Mouse (Mus musculus) urinary bladder, adult 2 months (tissue): ENCODE data around the gene Plcg2. TPM values are rescaled to one million over a fixed set of nuclear protein-coding genes. Genes with fewer than 3 reads are reported as not detected.

Source experiments
- DNase-seq: peaks from one replicate; pipeline ENCODE4 v3.0.0; 2022; ENCODE audit warnings: low spot score
- polyA plus RNA-seq: library from polyadenylated mRNA; depleted of rRNA; stranded (reverse); fragments of >200 nt; gene quantifications from 2 replicates; pipeline ENCODE4 v1.2.3, GENCODE M21; 2012

Plcg2 gene
- polyA plus RNA-seq, 1 experiment = 7.2 TPM

DNA sequence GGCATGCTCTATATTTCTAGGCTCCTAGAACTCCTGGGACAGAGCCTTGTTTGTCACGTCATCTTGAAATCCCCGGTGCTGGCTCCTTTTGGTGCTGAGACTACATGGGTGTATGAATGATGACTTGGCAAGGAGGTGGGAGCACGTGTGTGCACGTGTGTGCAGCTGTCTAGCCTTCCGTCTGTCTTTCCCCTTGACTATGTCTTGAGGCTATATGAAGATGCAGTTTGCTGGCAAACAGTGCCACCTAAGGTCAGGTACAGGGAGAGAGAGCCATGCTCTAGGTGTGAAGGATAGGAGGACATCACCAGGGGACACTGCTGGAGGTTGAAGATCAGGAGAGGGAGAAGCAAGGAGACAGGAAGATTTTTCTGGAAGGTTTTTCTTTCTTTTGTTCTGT is 49.9 kb downstream of the Plcg2 start:
- no peak for DNase-seq

DNA sequence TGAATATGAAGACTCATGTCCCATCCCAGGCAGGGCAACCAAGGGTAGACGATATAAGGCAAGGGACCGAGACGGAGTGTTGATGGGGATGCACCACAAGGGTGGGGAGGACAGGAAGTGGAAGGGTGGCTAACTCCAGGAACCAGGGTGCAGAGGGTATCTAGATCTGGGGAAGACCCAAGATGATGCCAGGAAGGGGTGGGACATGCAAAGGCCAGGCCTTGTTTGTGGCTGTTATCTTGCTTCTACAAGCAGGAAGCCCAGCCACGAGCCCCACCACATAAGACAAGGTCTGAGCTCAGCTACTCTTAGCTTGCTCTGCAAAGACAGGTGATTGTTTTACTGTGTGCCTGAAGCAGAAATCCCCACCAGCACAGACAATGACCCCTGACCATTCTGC is 50.4 kb downstream of the Plcg2 start:
- DNase-seq = no peak

DNA sequence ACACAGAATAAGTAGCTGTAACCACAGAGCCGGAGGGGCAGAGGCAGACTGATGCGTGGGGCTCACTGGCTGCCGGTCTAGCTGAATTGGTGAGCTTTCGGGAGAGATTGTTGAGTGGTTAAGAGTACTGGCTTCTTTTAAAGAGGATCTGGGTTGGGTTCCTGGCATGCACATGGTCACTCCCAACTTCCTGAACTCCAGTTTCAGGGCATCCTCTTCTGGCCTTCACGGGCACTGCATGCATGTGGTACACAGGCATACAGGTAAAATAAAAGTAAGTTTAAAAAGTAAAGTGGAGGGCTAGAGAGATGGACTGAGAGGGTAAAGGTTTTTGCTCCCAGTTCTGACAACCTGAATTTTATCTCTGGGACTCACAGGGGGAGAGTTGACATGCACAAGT is 52.4 kb downstream of the Plcg2 start:
- DNase-seq = no peak

DNA sequence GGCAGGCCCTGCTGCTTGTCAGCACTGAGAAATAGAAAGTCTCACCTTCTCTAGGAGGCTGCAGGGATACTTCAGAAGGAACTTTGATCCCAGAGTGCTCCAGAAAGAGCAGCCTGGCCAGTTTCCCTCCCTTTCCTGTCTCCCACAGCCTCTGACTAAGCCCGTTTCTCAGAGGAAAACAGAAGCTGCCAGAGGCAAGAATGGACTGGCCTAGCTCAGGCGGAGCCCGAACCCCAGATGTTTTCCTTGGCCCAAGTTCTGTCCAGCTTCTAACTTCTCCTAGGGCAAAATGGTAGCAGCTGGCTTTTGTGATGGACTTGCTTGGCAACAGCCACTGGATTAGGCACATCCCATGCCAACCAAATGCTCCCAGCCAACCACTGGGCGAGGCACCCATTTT is 62.9 kb downstream of the Plcg2 start:
- no peak for DNase-seq

DNA sequence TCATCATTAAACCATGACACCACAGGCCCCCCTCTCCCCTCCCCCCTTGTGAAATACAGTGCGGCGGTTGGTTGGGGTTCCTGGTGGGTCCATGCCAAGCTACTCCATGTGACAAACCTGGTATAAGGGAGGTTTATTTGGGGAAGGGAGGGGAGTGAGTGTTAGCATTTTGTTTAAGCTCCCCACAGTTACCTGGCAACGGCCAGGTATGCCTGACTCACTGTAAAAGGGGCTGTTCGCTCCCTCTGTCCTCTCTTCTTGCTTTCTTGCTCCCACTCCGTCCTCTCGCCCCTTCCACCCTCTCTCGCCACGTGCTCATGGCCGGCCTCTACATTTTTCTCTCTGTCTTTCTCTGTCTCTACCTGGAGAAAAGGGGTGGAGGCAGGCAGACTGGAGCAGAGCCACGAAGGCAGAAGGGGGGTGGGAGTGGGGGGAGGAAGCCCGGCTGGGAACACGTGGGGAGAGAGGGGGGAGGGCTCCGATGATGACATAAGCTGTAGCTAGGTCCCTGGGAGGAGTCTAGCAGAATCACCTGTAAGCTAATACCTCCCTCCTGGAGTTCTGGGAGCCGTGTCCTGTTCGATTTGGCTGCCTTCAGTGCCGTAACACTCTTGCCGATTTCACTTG is 63.8 kb downstream of the Plcg2 start:
- DNase-seq = no peak

DNA sequence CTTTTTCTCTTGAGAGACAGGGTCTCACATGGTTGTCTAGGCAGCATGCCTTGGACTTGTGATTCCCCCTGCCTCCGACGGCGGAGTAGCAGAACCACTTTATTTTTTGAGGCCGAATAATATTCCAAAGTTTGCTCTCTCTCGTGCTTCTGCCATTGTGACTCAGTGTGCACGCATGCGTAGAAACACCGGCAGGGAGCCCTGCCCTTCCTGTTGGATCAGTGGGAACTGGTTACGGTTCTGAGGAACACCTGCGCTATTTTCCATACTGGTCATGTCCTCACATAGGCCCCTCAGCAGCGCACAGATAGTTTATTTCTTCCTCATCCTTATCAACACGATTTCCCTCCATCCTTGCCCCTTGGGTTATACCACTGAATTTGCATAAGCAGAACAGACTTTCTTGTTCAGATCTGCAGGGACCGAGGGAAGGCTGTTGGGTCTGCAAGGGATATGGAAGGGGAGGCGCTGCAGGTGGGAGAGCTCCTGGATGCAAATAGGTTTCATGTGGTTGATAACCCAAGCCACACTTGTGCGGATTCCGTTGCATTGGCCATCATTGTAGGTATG is 64.4 kb downstream of the Plcg2 start:
- no peak for DNase-seq

DNA sequence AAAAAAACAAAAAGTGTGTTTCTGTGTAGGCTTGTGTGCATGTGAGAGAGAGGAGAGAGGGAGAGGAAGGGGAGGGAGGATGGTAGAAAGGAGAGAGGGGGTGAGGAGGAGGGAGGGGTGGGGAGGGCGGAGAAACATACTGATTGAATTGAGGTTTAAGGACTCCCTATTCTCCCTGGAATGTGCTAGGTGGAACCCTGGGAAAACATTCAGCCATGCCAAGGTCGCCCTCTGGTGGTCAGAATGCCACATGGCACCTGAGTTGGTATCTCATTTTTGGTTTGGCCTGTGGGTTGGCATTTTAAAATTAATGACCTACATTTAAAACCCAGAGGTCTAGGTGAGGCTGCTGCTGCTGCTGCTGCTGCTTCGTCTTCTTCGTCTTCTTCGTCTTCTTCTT is 71.3 kb downstream of the Plcg2 start:
- peak; percentile 33 for DNase-seq

DNA sequence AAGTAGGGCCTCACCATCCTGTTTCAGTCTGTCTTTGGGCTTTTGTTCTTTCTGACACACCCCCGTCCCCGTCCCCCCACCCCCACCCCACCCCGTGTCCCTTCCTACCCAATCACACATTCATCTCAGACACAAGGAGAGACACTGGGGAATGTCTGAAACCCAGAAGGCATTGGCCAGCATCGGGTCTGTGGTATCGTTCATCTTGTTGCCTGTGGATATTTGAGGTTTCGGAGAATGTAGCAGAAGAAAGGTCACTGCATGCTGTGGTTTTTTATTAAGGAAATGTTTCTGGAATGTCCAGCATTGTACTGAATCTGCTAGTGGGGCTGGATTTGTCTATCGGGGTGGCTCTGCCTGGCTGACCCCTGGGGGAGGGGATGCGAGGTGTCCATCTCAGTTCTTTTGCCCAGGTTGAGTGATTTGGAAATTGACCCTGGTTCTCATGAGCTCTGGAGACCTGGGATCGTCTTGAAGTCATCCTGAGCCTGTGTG is 78.2 kb downstream of the Plcg2 start:
- DNase-seq = no peak

DNA sequence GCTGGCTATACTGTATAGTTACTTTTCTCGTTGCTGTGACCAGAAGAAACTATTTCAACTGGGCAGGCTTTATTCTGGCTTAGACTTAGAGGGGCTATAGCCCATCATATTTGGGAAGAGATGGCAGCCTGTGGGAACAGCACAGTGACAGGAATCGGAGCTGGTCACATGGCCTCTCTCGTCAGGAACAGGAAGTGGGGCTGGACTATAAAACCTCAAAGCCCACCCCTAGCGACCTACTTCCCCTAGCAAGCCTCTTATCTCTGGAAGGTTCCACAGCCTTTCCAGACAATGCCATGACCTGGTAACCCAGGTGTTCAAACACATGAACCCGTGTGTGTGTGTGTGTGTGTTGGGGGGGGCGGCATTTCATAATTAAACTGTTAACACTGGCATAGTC is 79.0 kb downstream of the Plcg2 start:
- DNase-seq = no peak

DNA sequence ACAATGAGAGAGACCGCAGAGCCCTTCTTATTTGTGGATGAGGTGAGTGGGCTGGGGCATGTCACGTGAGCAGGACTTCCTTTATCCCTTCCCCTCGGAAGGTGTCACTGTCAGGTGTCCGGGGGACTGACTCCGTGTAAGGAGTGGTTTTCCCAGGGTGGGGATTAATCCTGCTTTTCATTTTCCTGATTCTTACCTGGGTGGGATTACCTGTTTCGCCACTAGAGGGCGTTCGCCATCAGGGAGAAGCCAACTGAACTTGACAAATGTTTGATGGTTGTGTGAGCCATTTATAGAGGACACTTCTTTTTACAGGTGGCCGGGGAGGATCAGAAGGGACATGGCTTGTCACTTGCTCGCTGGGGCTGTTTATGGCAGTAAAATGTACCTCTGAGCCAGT is 79.8 kb downstream of the Plcg2 start:
- no peak for DNase-seq

DNA sequence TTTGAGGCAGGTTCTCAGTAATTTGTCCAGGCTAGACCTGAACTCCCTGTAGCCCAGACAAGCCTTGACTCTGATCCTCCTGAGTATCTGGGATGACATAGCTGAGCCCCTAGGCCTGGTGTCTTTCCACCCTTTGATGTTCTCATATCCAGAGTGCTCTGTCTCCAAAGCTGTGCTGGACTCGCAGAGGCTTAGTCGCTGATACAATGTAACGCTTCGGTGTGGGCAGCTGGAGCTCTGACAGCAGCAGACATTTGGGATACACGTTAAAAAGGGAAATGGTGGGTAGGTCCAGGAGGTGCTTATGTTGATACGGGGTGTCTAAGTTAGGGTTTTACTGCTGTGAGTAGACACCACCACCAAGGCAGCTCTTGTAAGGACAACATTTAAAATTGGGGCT is 80.8 kb downstream of the Plcg2 start:
- no peak for DNase-seq

DNA sequence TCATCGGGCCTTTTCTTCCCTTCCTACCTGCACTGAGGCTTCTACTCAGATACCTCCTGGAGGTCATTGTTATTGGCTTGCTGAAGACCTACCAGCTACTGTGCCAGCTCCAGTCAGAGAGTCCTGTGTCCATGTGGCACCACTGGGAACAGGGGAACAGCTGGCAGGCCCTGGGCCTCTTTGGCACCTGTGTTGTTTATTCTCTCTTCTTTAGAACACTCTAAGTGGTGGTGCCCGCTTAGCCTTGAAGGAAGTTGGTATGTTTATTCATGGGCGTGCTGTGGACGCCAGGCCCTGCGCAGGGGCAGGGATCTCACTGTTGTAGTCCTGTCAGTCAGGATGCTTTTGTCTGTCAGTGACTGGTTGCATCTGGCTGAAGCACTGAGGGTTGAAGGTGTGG is 95.8 kb downstream of the Plcg2 start:
- DNase-seq = no peak

DNA sequence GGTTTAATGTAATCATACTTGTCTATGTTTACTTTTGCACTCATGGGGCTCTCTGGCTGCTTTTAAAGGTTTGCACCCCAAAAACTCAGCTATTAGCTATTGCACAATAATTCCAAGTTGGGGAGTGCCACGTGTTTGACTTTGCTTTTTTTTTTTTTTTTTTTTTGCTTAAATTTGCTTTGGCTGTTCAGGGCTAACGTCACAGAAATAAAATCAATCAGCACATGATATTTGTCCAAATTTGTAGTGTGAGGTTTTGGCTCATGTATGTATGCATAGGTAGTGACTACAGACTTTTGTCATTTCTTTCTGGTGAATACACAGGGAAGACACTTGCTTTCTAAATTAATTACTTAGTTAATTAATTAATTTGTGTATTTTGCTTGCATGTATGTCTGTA is 96.9 kb downstream of the Plcg2 start:
- DNase-seq = no peak

DNA sequence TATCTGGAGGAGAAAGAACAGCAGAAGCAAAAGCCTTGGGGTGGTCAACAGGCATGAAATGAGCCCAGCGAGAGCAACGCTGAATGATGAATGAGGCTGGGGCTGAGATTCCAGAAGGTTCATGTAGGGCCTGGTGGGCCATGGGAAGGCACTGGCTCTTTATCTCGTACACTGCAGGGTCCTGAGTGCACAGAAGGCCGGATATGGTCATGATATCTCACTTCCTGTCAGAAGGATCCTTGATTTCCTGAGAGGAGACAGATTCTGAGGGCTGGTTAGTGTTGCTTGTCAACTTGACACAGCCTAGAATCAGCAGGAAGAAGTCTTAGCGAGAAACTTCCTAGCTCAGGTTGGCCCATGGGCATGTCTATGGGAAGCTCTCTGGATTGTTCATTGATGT is 98.7 kb downstream of the Plcg2 start:
- DNase-seq = no peak

DNA sequence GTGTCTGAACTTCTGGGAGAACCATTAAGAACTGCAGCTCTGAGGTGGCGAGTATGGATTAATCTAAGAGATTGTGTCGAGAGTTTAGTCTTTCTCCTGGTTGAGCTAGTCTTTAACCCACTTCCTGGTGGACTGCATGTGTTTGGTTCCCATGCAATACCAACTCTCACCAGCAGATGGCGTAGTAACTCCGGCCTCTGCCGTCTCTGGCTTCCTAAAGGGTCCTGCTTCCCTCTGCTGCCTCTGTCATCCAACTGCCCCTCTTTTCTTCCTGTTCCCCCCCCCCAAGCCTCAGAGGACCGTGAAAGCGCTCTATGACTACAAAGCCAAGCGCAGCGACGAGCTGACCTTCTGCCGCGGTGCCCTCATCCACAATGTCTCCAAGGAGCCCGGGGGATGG is 102.7 kb downstream of the Plcg2 start:
- DNase-seq = no peak

DNA sequence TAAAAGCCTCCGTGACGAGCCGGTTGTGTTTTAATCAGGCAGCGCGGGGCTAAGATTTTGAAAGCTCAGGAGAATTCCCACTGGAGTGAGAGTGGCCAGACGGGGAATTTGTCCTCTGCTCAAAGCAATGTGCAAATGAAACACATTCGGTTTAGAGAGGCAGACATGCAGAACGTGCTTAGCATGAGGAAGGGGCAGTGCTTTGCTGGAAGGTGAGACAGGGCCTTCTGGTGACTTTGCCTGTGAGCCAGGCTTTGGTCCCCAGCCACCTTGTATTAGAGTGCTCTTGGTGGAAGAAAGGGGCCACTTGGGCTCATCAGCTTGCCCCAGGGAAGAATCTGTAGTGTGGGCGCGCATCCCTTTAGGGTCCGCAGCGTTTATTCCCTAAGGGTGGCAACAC is 106.0 kb downstream of the Plcg2 start:
- no peak for DNase-seq

DNA sequence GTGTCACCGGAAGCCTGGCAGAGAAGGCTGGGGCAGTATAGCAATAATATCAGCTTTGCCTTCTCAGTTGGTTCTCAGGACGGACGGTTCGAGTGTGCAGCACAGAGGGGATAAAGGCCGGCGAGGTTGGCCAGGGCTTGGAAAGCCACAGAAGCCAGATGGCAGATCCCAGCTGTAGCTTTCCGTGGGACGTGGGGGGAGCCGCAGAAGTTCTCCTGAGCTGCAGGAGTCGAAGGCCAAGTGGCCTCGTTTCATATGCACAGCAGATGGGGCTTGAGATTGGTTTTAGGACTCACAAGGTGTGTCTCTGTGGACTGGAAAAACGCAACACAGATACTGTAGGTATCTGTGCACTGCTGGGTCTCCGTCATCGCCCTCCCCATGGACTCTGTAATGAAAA is 106.6 kb downstream of the Plcg2 start:
- no peak for DNase-seq

DNA sequence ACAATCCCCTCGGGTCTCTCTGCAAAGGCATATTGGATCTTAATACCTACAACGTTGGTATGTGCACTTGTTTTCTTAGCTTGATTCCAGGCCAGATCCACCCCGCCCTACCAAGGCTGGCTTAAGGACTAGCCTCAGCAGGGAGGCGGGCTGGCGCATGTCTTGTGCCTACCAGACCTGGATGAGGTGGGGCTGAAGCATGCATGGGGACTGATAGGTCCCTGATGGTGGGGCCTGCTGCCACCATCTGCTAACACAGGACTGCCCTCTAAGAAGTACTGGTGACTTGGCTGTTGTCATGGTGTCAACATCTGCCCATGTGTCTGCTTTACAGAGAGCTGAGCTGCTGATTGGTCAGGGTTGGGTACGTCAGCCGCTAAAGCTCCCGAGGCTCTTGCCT is 107.1 kb downstream of the Plcg2 start:
- no peak for DNase-seq

DNA sequence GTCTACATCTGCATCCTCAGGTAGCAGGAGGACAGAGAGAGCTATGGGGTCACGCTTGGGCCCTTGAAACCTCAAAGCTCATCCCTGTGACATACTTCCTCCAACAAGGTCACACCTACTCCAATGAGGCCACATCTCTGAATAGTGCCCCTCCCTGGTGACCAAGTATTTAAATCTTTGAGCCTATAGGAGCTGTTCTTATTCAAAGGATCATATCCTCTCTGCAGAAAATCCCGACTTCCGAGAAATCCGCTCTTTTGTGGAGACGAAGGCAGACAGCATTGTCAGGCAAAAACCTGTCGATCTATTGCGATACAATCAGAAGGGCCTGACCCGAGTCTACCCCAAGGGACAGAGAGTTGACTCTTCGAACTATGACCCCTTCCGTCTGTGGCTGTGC is 112.4 kb downstream of the Plcg2 start:
- DNase-seq = no peak

DNA sequence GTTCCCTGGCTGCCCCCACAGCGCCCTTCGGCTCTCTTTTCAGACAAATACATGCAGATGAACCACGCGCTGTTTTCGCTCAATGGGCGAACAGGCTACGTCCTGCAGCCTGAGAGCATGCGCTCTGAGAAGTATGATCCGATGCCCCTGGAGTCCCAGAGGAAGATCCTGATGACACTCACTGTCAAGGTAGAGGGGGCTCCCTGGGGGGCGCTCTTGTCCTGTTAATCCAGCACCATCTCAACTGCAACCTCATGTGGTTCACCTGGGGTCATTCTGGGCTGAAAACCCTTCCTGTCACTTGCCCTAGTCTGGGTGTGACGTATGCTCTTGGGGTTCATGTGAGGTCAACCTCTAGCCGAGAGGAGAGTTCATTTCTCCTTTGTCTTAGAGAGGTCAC is 114.8 kb downstream of the Plcg2 start:
- DNase-seq = no peak

DNA sequence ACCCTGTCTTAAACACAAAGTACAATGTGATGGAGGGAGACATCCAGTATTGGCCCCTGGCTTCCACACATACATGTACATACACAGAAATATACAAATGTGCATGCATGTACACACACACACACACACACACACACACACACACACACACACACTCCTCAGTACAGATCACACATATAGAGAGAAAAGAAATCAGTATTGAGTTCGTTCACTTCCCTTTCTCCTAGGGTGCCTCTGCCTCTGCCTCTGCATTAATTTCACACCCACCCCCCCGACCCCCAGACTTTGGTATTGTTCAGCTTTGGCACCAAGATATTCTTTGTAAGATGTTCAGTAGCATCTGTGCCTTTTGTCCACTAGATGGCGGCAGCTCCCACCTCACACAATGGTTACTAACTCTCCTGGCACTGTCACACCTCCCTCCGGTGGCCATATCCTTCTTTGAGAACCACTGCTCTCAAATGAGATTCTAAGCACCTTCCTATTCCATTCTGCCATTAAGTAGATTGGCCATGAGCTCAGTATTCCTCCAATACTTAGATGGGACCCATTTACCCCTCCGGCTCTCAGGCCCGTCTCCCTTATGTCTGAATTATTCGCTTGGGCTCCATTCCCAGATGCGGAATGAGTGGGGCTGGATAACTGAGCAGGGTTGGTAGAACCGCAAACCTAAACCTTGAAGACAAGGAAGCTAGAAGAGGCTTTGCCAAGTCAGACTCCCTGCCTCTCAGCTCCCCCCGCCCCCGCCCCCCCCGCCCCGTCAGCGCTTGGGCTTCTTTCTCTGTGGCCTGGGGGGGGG is 128.1 kb downstream of the Plcg2 start:
- no peak for DNase-seq

DNA sequence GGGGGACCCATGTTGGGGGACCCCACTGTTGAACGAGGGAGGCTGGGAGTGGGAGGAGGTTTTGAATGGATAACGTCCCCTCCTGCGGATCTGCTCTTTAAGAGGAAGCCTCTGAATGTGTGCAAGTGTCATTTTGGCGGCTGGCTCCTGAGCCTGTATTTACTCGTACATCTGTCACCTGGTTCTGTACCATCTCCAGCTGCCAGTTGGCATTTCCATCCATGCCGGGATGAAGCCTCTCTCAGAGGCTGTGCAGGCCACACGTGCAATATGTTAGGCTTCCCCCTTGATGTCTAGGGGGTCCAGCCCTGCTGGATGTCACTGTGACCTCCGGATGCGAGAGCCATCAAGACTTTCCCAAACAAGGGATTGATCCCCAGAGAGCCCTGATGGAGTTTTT is 129.0 kb downstream of the Plcg2 start:
- no peak for DNase-seq

DNA sequence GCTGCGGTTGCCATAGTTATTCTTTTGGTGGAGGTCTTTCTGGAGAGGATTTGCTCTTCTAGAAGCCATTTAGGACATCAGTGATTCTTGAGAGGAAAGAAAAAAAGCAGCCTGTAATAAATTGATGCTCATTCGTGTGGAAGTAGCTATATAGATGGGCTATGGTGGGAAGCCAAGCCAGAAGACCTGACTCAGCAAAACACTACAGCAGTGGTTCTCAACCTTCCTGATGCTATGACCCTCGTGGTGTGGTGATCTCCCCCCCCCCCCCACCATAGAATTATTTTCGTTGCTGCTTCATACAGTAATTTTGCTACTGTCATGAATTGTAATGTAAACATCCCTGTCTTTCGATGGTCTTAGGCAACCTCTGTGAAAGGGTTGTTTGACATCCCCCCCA is 134.4 kb downstream of the Plcg2 start:
- no peak for DNase-seq
